17 mouse cellular contexts compared by ENCODE assay signal in genomic region chr9:24770941-24771405, GRCm38 (mm10). TPM values are rescaled to one million over a fixed set of nuclear protein-coding genes. Genes with fewer than 3 reads are reported as not detected.
DNase-seq lines count a peak whose midpoint lies in the region; ATAC-seq and TF ChIP-seq lines count a peak whose summit lies in the region.
"Had no signal": no experiment of that assay in that cellular context is flagged by ENCODE, and none has a peak within 500 bp of the region (broad histone marks: within the 10 kb centered on the region; RNA-seq: fewer than 3 reads in every experiment).

No protein-coding gene starts in this region.

- H3K9me3 ChIP-seq in hindbrain, embryonic 11.5 days (ENCODE audit: control insufficient read depth, low read length): no peaks in the 10 kb centered on the region
- H3K9me3 ChIP-seq in hindbrain, postnatal 0 days (ENCODE audit: low read length): no peaks in the 10 kb centered on the region
- H3K9me3 ChIP-seq in neural tube, embryonic 13.5 days: no peaks in the 10 kb centered on the region
- no peaks in the 10 kb centered on the region for H3K9me3 ChIP-seq in neural tube, embryonic 15.5 days (replicated peaks)
- no peaks in the 10 kb centered on the region for H3K9me3 ChIP-seq in stomach, embryonic 15.5 days
- H3K9me3 ChIP-seq: embryonic facial prominence, embryonic 13.5 days had no signal

- no peak for TF ChIP-seq CTCF in hindbrain, postnatal 0 days (IDR thresholded peaks at IDR 0.05; ENCODE audit: low read depth)

- peak; percentile 51 for DNase-seq in embryo, embryonic 10.5 days (ENCODE audit: low spot score)
- DNase-seq in embryo, embryonic 11 days: no peak
- DNase-seq in hindbrain, embryonic 11.5 days (ENCODE audit: low spot score): peak; percentile 54
- no peak for DNase-seq in hindbrain, postnatal 0 days (ENCODE audit: low spot score)
- DNase-seq: cerebellum, adult 8-10 months; kidney, adult 2 months; layer of hippocampus, adult 9-11 months; spleen, adult 18-20 months; thymus, adult 2 months had no signal

- no peak overlapping the region for H3K27ac ChIP-seq in hindbrain, embryonic 11.5 days (ENCODE audit: low read depth, low read length)
- no peak overlapping the region for H3K27ac ChIP-seq in hindbrain, postnatal 0 days
- no peak overlapping the region for H3K27ac ChIP-seq in neural tube, embryonic 13.5 days (replicated peaks)
- no peak overlapping the region for H3K27ac ChIP-seq in neural tube, embryonic 15.5 days (replicated peaks)
- H3K27ac ChIP-seq in stomach, embryonic 15.5 days: no peak overlapping the region
- H3K27ac ChIP-seq: embryonic facial prominence, embryonic 13.5 days had no signal

- no peak for ATAC-seq in hindbrain, embryonic 11.5 days (ENCODE audit: low FRiP score)
- ATAC-seq in hindbrain, postnatal 0 days: no peak
- no peak for ATAC-seq in neural tube, embryonic 13.5 days (ENCODE audit: low read depth)
- ATAC-seq in neural tube, embryonic 15.5 days (ENCODE audit: low FRiP score): no peak
- no peak for ATAC-seq in stomach, embryonic 15.5 days (ENCODE audit: insufficient read depth, low FRiP score, low read depth)
- no peak for ATAC-seq in megakaryocyte-erythroid progenitor cell, adult 5-6 weeks (replicated peaks; ENCODE audit: low FRiP score, low TSS enrichment, poor library complexity, severe bottlenecking)
- ATAC-seq: forebrain, embryonic 16.5 days had no signal

- no peak overlapping the region for H3K4me3 ChIP-seq in hindbrain, embryonic 11.5 days (ENCODE audit: low read depth, low read length)
- no peak overlapping the region for H3K4me3 ChIP-seq in hindbrain, postnatal 0 days (ENCODE audit: low read length)
- no peak overlapping the region for H3K4me3 ChIP-seq in neural tube, embryonic 13.5 days
- H3K4me3 ChIP-seq in neural tube, embryonic 15.5 days (replicated peaks): no peak overlapping the region
- peak overlapping the region; percentile 30; the same call in 1 of the 2 replicates for H3K4me3 ChIP-seq in stomach, embryonic 15.5 days (replicated peaks)
- H3K4me3 ChIP-seq: myocyte had no signal

- 7% methylated on average over 8 of the region's 8 CpGs for WGBS in hindbrain, embryonic 11.5 days
- 3% methylated on average over 8 of the region's 8 CpGs for WGBS in hindbrain, postnatal 0 days
- WGBS in neural tube, embryonic 13.5 days: 4% methylated on average over 8 of the region's 8 CpGs
- 5% methylated on average over 8 of the region's 8 CpGs for WGBS in neural tube, embryonic 15.5 days
- WGBS in stomach, embryonic 15.5 days: 4% methylated on average over 8 of the region's 8 CpGs

- no peak overlapping the region for H3K9ac ChIP-seq in hindbrain, embryonic 11.5 days (ENCODE audit: low read depth, low read length)
- H3K9ac ChIP-seq in hindbrain, postnatal 0 days (replicated peaks; ENCODE audit: low read length): no peak overlapping the region
- no peak overlapping the region for H3K9ac ChIP-seq in neural tube, embryonic 13.5 days
- H3K9ac ChIP-seq in neural tube, embryonic 15.5 days (replicated peaks): no peak overlapping the region
- no peak overlapping the region for H3K9ac ChIP-seq in stomach, embryonic 15.5 days
- H3K9ac ChIP-seq: embryonic facial prominence, embryonic 13.5 days had no signal

- H3K36me3 ChIP-seq in hindbrain, embryonic 11.5 days (ENCODE audit: control insufficient read depth, insufficient read depth, low read length): no peaks in the 10 kb centered on the region
- no peaks in the 10 kb centered on the region for H3K36me3 ChIP-seq in hindbrain, postnatal 0 days (ENCODE audit: insufficient read depth, low read length)
- no peaks in the 10 kb centered on the region for H3K36me3 ChIP-seq in neural tube, embryonic 13.5 days
- no peaks in the 10 kb centered on the region for H3K36me3 ChIP-seq in neural tube, embryonic 15.5 days
- H3K36me3 ChIP-seq in stomach, embryonic 15.5 days: no peaks in the 10 kb centered on the region
- H3K36me3 ChIP-seq: embryonic facial prominence, embryonic 13.5 days had no signal

- no peak overlapping the region for H3K4me2 ChIP-seq in hindbrain, embryonic 11.5 days (replicated peaks; ENCODE audit: low read depth, low read length)
- H3K4me2 ChIP-seq in hindbrain, postnatal 0 days (ENCODE audit: low read depth, low read length): no peak overlapping the region
- peak overlapping the region; percentile 27; the same call in 1 of the 2 replicates for H3K4me2 ChIP-seq in neural tube, embryonic 13.5 days
- H3K4me2 ChIP-seq in neural tube, embryonic 15.5 days: no peak overlapping the region
- H3K4me2 ChIP-seq in stomach, embryonic 15.5 days: no peak overlapping the region

- peaks cover 8% of the 10 kb centered on the region; the same call in 1 of the 2 replicates for H3K4me1 ChIP-seq in hindbrain, embryonic 11.5 days (replicated peaks; ENCODE audit: control insufficient read depth, insufficient read depth, low read length)
- H3K4me1 ChIP-seq in hindbrain, postnatal 0 days (ENCODE audit: insufficient read depth, low read length): no peaks in the 10 kb centered on the region
- peaks cover 19% of the 10 kb centered on the region for H3K4me1 ChIP-seq in neural tube, embryonic 13.5 days (replicated peaks)
- H3K4me1 ChIP-seq in neural tube, embryonic 15.5 days: peaks cover 19% of the 10 kb centered on the region
- peaks cover 14% of the 10 kb centered on the region for H3K4me1 ChIP-seq in stomach, embryonic 15.5 days

- peaks cover 74% of the 10 kb centered on the region for H3K27me3 ChIP-seq in hindbrain, embryonic 11.5 days (ENCODE audit: control insufficient read depth, insufficient read depth, low read length)
- peaks cover 85% of the 10 kb centered on the region for H3K27me3 ChIP-seq in hindbrain, postnatal 0 days (ENCODE audit: insufficient read depth, low read length)
- peaks cover 95% of the 10 kb centered on the region for H3K27me3 ChIP-seq in neural tube, embryonic 13.5 days
- peaks cover 86% of the 10 kb centered on the region for H3K27me3 ChIP-seq in neural tube, embryonic 15.5 days (replicated peaks)
- peaks cover 80% of the 10 kb centered on the region for H3K27me3 ChIP-seq in stomach, embryonic 15.5 days (replicated peaks)

RNA-seq across cellular contexts. Expression of gene Tbx20, which starts 3.1 kb away (rescaled TPM):
- polyA plus RNA-seq in hindbrain, embryonic 11.5 days (2014; fragmentation: Nextera tagmentation; extraction: Ambion mirVana): 1.7 and 4.3 TPM in 2 replicates
- 2.2 and 2.9 TPM in 2 replicates for total RNA-seq in hindbrain, postnatal 0 days (2014; rRNA removed)
- 0.35 and 0.40 TPM in 2 replicates for polyA plus RNA-seq in hindbrain, postnatal 0 days (2015; fragmentation: Nextera tagmentation; extraction: Ambion mirVana)
- 0.15 and 0.44 TPM in 2 replicates for polyA plus RNA-seq in neural tube, embryonic 13.5 days (2015; fragmentation: Nextera tagmentation; extraction: Ambion mirVana)
- 0.03 and 0.28 TPM in 2 replicates for polyA plus RNA-seq in neural tube, embryonic 15.5 days (2015; fragmentation: Nextera tagmentation; extraction: Ambion mirVana)
- polyA plus RNA-seq in stomach, embryonic 15.5 days (2015; fragmentation: Nextera tagmentation; extraction: Ambion mirVana): 0.15 and 0.32 TPM in 2 replicates
- total RNA-seq in megakaryocyte-erythroid progenitor cell, adult 5-6 weeks (2014; fragmentation: Nextera tagmentation): not detected in 2 replicates
- total RNA-seq in megakaryocyte-erythroid progenitor cell, adult 5-6 weeks (2017): not detected in 2 replicates
- total RNA-seq: megakaryocyte, adult 5-6 weeks had no signal
- polyA plus RNA-seq: forebrain, embryonic 16.5 days; myocyte had no signal

Comparison
In these comparisons a context has a peak if more than half of its experiments do, and no peak if none do; other contexts are left out.
1. DNase-seq: peak in embryo, embryonic 10.5 days (single experiment) and hindbrain, embryonic 11.5 days (single experiment); none in embryo, embryonic 11 days (single experiment) and hindbrain, postnatal 0 days (single experiment).